Mouse (Mus musculus) c-Kit-positive CD71-positive TER-119-negative erythroid progenitor cells, embryonic 14.5 days (primary cell): Measurements from ENCODE around the gene Kir3dl2.
"Not testable (repeated sequence)": the region's sequence is repeated elsewhere in the genome, so short reads cannot be mapped to it uniquely, and the experiment has no call there.

Experiments
- DNase-seq: peaks from one replicate; pipeline ENCODE4 v3.0.0-alpha.2; 2013; ENCODE audit warnings: low read depth

Gene Kir3dl2

GRCm38 (mm10) chrX:136543956-136544355 lies at the start of gene Kir3dl2:
Gene Kir3dl2, minus strand, starts transcription at chrX:136544056.
- DNase-seq: not testable (repeated sequence)

DNA sequence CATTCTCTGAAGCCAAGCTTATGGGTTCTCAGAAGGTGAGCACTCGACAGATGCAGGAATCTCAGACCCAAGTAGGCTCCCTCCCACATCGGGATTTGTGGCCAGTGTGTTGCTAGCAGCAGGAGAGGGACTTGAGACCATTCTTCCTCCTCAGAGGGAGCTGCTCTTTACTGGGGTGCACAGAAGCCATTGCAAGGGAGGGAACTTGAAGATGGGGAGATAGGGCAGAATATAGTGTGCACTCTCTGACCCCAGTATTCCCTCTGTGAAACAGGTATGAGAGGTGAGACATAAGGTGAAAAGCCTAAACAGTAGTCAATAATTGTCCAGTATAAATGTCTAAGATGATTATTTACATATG lies 47.0 kb upstream of the Kir3dl2 start:
- DNase-seq: no peak

GRCm38 (mm10) chrX:136590199-136590896 lies 46.5 kb upstream of the Kir3dl2 start, which contains the start of gene Tceal3:
Gene Tceal3, plus strand, starts transcription at chrX:136590842.
- no peak for DNase-seq

GRCm38 (mm10) chrX:136584617-136585016 lies 40.8 kb upstream of the Kir3dl2 start:
- DNase-seq: no peak

DNA sequence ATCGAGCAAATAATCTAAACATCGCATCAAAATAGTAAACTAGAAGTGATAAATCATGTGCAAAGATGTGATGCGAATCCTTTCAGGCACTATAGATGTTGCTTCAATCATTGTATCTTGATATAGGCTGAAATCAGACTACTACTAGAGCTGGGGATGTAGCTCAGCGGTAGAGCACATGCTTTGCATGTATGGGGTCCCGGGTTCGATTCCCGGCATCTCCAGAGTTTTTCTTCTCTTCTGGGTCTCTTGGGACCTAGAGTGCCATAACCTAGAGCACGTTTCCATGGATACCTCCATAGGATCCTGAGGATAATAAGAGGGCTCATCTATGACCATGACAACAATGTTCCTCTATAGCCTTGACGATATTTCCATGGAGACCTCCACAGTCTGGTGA lies 25.2 kb upstream of the Kir3dl2 start:
- not testable (repeated sequence) for DNase-seq

- not testable (repeated sequence) for DNase-seq
Observed at GRCm38 (mm10) chrX:136517699-136518098, 26.2 kb downstream of the Kir3dl2 start, which contains the start of gene Kir3dl1. Gene Kir3dl1, plus strand, starts transcription at chrX:136517999.
